Mouse (Mus musculus) limb, embryonic 15.5 days (tissue): ENCODE results near the gene C1rb. TPM values are rescaled to one million over a fixed set of nuclear protein-coding genes. Genes with fewer than 3 reads are reported as not detected.
"Not testable (repeated sequence)": the region's sequence is repeated elsewhere in the genome, so short reads cannot be mapped to it uniquely, and the experiment has no call there.

Source experiments
- ATAC-seq: fragments of 200-750 bp; cut with Nextera tagmentation; 2 replicates; pipeline ENCODE4 v1.8.0; 2017; ENCODE audit warnings: low read depth, moderate TSS enrichment; ENCODE audit not compliant: insufficient number of reproducible peaks, low FRiP score, low TSS enrichment
- H3K27ac ChIP-seq: fragments of 300-500 bp; sonication (generic); 2 replicates; pipeline ENCODE4 v1.5.1; 2015; ENCODE audit warnings: moderate library complexity, mild to moderate bottlenecking, inconsistent platforms
- H3K27me3 ChIP-seq: fragments of 300-500 bp; sonication (generic); 2 replicates; pipeline ENCODE4 v1.6.1; 2015; ENCODE audit warnings: inconsistent platforms
- H3K36me3 ChIP-seq: fragments of 300-500 bp; sonication (generic); 2 replicates; pipeline ENCODE4 v1.6.1; 2015; ENCODE audit warnings: inconsistent platforms
- H3K4me1 ChIP-seq: fragments of 300-500 bp; sonication (generic); 2 replicates; pipeline ENCODE4 v1.6.1; 2015; ENCODE audit warnings: inconsistent platforms
- H3K4me2 ChIP-seq: fragments of 300-500 bp; sonication (generic); 2 replicates; pipeline ENCODE4 v1.6.1; 2015; ENCODE audit warnings: mild to moderate bottlenecking, inconsistent platforms
- H3K4me3 ChIP-seq: fragments of 300-500 bp; sonication (generic); 2 replicates; pipeline ENCODE4 v1.5.1; 2015; ENCODE audit warnings: mild to moderate bottlenecking, inconsistent platforms
- H3K9ac ChIP-seq: fragments of 300-500 bp; sonication (generic); 2 replicates; pipeline ENCODE4 v1.6.1; 2015; ENCODE audit warnings: inconsistent platforms
- H3K9me3 ChIP-seq: fragments of 300-500 bp; sonication (generic); 2 replicates; pipeline ENCODE4 v1.6.1; 2016; ENCODE audit warnings: inconsistent platforms
- WGBS: fragments of 180-500 bp; shearing (Covaris S2); methylation state at CpG from one replicate; pipeline ENCODE4 v1.1.7; 2015; 5-methylcytosine and 5-hydroxymethylcytosine counted together
- polyA plus RNA-seq: library from polyadenylated mRNA; unstranded; fragments of >200 nt; fragmentation: Nextera tagmentation; extraction: Ambion mirVana; gene quantifications from 2 replicates; pipeline ENCODE4 v1.2.1, GENCODE M21; 2015

Gene C1rb
- polyA plus RNA-seq, 1 experiment from 2014 or later, result not detected

DNA sequence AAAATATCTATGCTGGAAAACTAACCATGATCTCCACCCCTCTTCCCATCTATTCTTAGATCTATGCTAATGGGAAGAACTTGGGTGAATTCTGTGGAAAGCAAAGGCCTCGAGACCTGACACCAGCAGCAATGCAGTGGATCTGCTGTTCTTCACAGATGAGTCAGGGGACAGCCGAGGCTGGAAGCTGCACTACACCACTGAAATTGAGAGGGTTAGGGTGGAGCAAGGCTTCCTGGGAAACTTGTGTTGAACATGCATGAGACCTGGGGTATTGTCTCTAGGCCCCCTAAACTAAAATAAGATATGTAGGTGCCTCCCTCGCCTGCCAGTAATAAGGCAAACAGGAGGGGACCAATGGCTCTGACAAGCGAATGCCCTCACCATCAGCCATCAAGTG, 8.9 kb upstream of the C1rb start:
- not testable (repeated sequence) for H3K36me3 ChIP-seq, H3K4me3 ChIP-seq, H3K27me3 ChIP-seq, H3K9ac ChIP-seq, H3K9me3 ChIP-seq, H3K27ac ChIP-seq, ATAC-seq, H3K4me1 ChIP-seq, H3K4me2 ChIP-seq
- 91% methylated on average over 4 of the region's 4 CpGs for WGBS

DNA sequence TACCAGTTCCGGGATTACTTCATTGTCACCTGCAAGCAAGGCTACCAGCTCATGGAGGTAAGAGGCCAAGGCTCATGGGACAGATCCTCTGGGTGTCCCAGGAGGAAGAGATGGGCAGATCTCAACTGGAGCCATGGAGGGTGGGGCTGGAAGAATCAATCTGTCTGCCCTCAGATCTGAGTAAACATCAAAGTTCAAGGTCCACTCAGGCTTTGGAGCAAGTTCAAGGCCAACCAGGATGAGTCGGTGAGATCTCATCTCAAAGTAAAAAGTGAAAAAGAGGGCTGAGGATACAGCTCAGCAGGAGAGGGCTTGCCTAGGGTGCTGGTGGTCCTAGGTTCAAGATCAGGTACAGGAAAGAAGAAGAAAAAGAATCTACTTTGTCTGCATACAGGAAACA, 8.5 kb upstream of the C1rb start:
- not testable (repeated sequence) for H3K9me3 ChIP-seq, H3K27me3 ChIP-seq, ATAC-seq, H3K36me3 ChIP-seq, H3K4me3 ChIP-seq, H3K4me1 ChIP-seq, H3K27ac ChIP-seq, H3K9ac ChIP-seq, H3K4me2 ChIP-seq
- 92% methylated on average over 2 of the region's 2 CpGs for WGBS

DNA sequence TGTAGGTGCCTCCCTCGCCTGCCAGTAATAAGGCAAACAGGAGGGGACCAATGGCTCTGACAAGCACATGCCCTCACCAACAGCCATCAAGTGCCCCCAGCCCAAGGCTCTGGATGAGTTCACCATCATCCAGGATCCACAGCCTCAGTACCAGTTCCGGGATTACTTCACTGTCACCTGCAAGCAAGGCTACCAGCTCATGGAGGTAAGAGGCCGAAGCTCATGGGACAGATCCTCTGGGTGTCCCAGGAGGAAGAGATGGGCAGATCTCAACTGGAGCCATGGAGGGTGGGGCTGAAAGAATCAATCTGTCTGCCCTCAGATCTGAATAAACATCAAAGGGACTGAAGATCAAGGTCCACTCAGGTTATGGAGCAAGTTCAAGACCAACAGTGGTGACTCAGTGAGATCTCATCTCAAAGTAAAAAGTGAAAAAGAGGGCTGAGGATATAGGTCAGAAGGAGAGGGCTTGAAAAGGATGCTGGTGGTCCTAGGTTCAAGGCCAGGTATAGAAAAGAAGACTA, 5.1 kb downstream of the C1rb start:
- H3K4me1 ChIP-seq, H3K27me3 ChIP-seq, H3K27ac ChIP-seq, H3K9me3 ChIP-seq, H3K9ac ChIP-seq, ATAC-seq, H3K4me2 ChIP-seq, H3K4me3 ChIP-seq, H3K36me3 ChIP-seq: not testable (repeated sequence)
- WGBS, result 91% methylated on average over 3 of the region's 3 CpGs

- H3K9me3 ChIP-seq, H3K27me3 ChIP-seq, H3K27ac ChIP-seq, H3K4me2 ChIP-seq, H3K9ac ChIP-seq, ATAC-seq, H3K4me1 ChIP-seq, H3K36me3 ChIP-seq, H3K4me3 ChIP-seq: not testable (repeated sequence)
- WGBS, result 81% methylated on average over 7 of the region's 7 CpGs
Measured at GRCm38 (mm10) chr6:124580155-124580554, 10.1 kb downstream of the C1rb start.

- no peak for ATAC-seq
- no peaks in the 10 kb centered on the region for H3K27me3 ChIP-seq
- H3K9ac ChIP-seq, result no peak overlapping the region
- no peaks in the 10 kb centered on the region for H3K4me1 ChIP-seq
- H3K27ac ChIP-seq, result no peak overlapping the region
- H3K36me3 ChIP-seq, result no peaks in the 10 kb centered on the region
- no peak overlapping the region for H3K4me3 ChIP-seq
- no peaks in the 10 kb centered on the region for H3K9me3 ChIP-seq
- no peak overlapping the region for H3K4me2 ChIP-seq
- 87% methylated on average over 1 of the region's 1 CpGs for WGBS
Measured at GRCm38 (mm10) chr6:124582231-124582630, 12.1 kb downstream of the C1rb start.

GRCm38 (mm10) chr6:124584935-124585334, 14.8 kb downstream of the C1rb start:
- no peak overlapping the region for H3K4me2 ChIP-seq
- 78% methylated on average over 3 of the region's 3 CpGs for WGBS
- no peaks in the 10 kb centered on the region for H3K36me3 ChIP-seq
- no peaks in the 10 kb centered on the region for H3K27me3 ChIP-seq
- no peak overlapping the region for H3K4me3 ChIP-seq
- no peak overlapping the region for H3K9ac ChIP-seq
- no peak overlapping the region for H3K27ac ChIP-seq
- no peaks in the 10 kb centered on the region for H3K9me3 ChIP-seq
- ATAC-seq, result no peak
- no peaks in the 10 kb centered on the region for H3K4me1 ChIP-seq

- Histone ChIP-seq H3K27me3 (no peaks in the 10 kb centered on the region), H3K9me3 (no peaks in the 10 kb centered on the region), H3K4me1 (no peaks in the 10 kb centered on the region), H3K4me2 (no peak overlapping the region), H3K36me3 (no peaks in the 10 kb centered on the region), H3K9ac (no peak overlapping the region), H3K27ac (no peak overlapping the region), H3K4me3 (no peak overlapping the region)
- WGBS, result 89% methylated on average over 3 of the region's 3 CpGs
- no peak for ATAC-seq
Measured at GRCm38 (mm10) chr6:124585761-124586160, 15.7 kb downstream of the C1rb start.

GRCm38 (mm10) chr6:124586266-124586665, 16.2 kb downstream of the C1rb start:
- 74% methylated on average over 4 of the region's 4 CpGs for WGBS
- Histone ChIP-seq H3K27ac (no peak overlapping the region), H3K27me3 (no peaks in the 10 kb centered on the region), H3K4me1 (no peaks in the 10 kb centered on the region), H3K4me2 (no peak overlapping the region), H3K9me3 (no peaks in the 10 kb centered on the region), H3K9ac (no peak overlapping the region), H3K4me3 (no peak overlapping the region), H3K36me3 (no peaks in the 10 kb centered on the region)
- ATAC-seq, result no peak

DNA sequence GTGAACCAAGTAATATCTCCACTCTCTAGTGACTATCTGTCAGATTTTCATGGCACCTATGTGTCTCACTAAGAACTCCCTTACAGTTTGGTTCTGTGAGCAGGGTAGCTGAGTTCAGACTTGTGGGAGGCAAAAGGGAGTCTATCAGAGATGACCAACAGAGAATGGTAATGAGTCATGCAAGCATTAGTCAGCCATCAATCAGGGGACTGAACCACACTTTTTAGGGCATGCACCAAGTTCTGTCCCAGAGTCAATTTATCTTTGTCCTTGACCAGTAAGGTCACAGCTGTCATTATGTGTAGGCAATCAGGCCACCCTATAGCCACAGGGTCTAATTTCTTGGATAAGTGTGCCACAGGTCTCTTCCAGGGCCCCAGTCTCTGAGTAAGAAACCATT, 18.7 kb downstream of the C1rb start:
- H3K9me3 ChIP-seq, result no peaks in the 10 kb centered on the region
- no peaks in the 10 kb centered on the region for H3K36me3 ChIP-seq
- no peak overlapping the region for H3K4me3 ChIP-seq
- H3K27me3 ChIP-seq, result no peaks in the 10 kb centered on the region
- no peak overlapping the region for H3K4me2 ChIP-seq
- no peaks in the 10 kb centered on the region for H3K4me1 ChIP-seq
- no peak overlapping the region for H3K27ac ChIP-seq
- no peak for ATAC-seq
- no peak overlapping the region for H3K9ac ChIP-seq

DNA sequence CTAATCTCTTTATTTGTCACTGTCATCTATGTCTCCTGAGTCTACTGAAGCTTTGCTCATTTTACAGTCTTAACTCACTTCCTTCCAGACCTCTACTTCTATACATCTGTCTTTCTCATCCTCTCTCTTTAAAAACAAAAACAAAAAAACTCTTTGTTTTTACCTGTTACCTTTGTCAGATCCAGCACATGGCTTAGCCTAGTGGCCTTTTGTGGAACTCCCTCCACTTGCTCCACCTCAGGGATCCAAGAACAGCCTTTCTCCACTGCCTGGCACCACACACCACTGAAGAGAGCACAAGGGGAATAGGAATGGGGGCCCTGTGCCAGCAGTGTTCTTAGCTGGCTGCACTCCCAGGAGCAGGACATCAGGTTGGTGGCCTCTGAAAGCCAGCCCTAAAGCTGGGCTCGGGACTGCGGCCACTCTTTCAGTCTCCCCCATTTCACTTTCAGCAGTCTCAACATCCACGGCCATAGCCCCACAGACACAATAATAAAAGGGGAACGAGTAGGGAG, 22.1 kb downstream of the C1rb start:
- 77% methylated on average over 4 of the region's 4 CpGs for WGBS
- Histone ChIP-seq H3K27me3 (no peaks in the 10 kb centered on the region), H3K4me3 (no peak overlapping the region), H3K36me3 (no peaks in the 10 kb centered on the region), H3K9me3 (no peaks in the 10 kb centered on the region), H3K4me2 (no peak overlapping the region), H3K9ac (no peak overlapping the region), H3K4me1 (no peaks in the 10 kb centered on the region), H3K27ac (no peak overlapping the region)
- no peak for ATAC-seq

GRCm38 (mm10) chr6:124593121-124593520, 23.0 kb downstream of the C1rb start:
- Histone ChIP-seq H3K9ac (no peak overlapping the region), H3K4me2 (no peak overlapping the region), H3K27me3 (no peaks in the 10 kb centered on the region), H3K4me1 (no peaks in the 10 kb centered on the region), H3K9me3 (no peaks in the 10 kb centered on the region), H3K27ac (no peak overlapping the region), H3K36me3 (no peaks in the 10 kb centered on the region), H3K4me3 (no peak overlapping the region)
- no peak for ATAC-seq
- WGBS, result 78% methylated on average over 8 of the region's 8 CpGs

- WGBS, result 86% methylated on average over 4 of the region's 4 CpGs
- no peaks in the 10 kb centered on the region for H3K36me3 ChIP-seq
- H3K9ac ChIP-seq, result no peak overlapping the region
Measured at GRCm38 (mm10) chr6:124602031-124602430, 31.9 kb downstream of the C1rb start.

DNA sequence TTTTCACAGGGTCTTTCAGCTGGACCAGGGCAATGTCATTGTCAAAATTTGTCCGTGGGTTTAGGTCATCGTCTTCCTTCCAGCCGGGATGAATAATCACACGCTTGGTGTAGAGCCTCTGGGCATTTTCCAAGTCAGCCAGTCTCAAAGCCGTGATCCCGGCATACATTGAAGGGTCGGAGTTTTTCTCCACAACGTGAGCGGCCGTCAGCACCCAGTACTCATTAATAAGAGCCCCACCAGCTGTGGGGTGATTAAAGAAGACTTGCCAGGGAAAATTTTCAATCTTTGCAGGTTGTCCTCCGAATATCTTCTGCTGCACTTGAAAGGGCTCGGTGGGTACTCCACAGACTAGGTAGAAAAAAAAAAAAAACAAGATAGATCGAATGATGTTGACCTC, 55.5 kb downstream of the C1rb start:
- H3K9ac ChIP-seq, result no peak overlapping the region
- ATAC-seq, result no peak
- no peaks in the 10 kb centered on the region for H3K27me3 ChIP-seq
- H3K9me3 ChIP-seq, result no peaks in the 10 kb centered on the region
- H3K36me3 ChIP-seq, result no peaks in the 10 kb centered on the region
- no peak overlapping the region for H3K4me2 ChIP-seq
- no peaks in the 10 kb centered on the region for H3K4me1 ChIP-seq
- H3K4me3 ChIP-seq, result no peak overlapping the region
- whole genome bisulfite sequencing, result 81% methylated on average over 13 of the region's 13 CpGs
- H3K27ac ChIP-seq, result no peak overlapping the region

More at GRCm38 (mm10) chr6:124602031-124602430, 31.9 kb downstream of the C1rb start:
- Histone ChIP-seq H3K4me3 (no peak overlapping the region), H3K27me3 (no peaks in the 10 kb centered on the region), H3K9me3 (0 out of 2 replicates have a peak, but pooled peaks cover under 1% of the 10 kb centered on the region), H3K4me1 (no peaks in the 10 kb centered on the region), H3K27ac (no peak overlapping the region), H3K4me2 (no peak overlapping the region)
- ATAC-seq, result no peak
